Mouse (Mus musculus): ENCODE data around the gene Wscd2. TPM values are rescaled to one million over a fixed set of nuclear protein-coding genes. Genes with fewer than 3 reads are reported as not detected.

The Wscd2 gene
- total and polyA plus RNA-seq, 3 experiments: 0.38 to 0.51 (median 0.39) TPM

GRCm38 (mm10) chr5:113472339-113472738 is 17.8 kb upstream of the Wscd2 start:
- dilution Hi-C loops (cut with MboI; ENCODE audit: extremely low pct_ligation_motif_present, extremely low pct_unique_long_range_greater_than_20kb, low sequenced_read_pairs) (no loop called here), in situ Hi-C loops (cut with MboI; ENCODE audit: low pct_ligation_motif_present, low pct_unique_long_range_greater_than_20kb, low sequenced_read_pairs) (loop anchor here (5.0 kb wide), 2 partner anchors 105 to 255 kb away; no protein-coding TSS in a partner anchor)
- TF ChIP-seq ELF1 (IDR thresholded peaks at IDR 0.05; ENCODE audit: low read depth, low read length) (no peak), SMC3 (IDR thresholded peaks at IDR 0.05; ENCODE audit: low read depth, low read length) (peak; percentile 54), USF2 (conservative IDR thresholded peaks at IDR 0.05; ENCODE audit: low read depth, low read length) (no peak), CTCF (conservative IDR thresholded peaks at IDR 0.05 in 1 of 2, IDR thresholded peaks at IDR 0.05 in 1 of 2; ENCODE audit: low read depth in 2 of 2, low read length in 2 of 2) (peak in 1 of 2 experiments; percentile 48; a peak in 2 of 4 replicates), USF1 (IDR thresholded peaks at IDR 0.05; ENCODE audit: low read depth, low read length) (no peak), RAD21 (IDR thresholded peaks at IDR 0.05; ENCODE audit: low read depth, low read length) (peak; percentile 25), ETS1 (conservative IDR thresholded peaks at IDR 0.05; ENCODE audit: low read depth, low read length) (no peak), ZNF384 (IDR thresholded peaks at IDR 0.05; ENCODE audit: low read depth, low read length) (no peak)
- Histone ChIP-seq H3K9me3 (replicated peaks; ENCODE audit: low read length) (peaks cover 4% of the 10 kb centered on the region), H3K27ac (ENCODE audit: insufficient read depth, low read depth) (no peak overlapping the region), H3K9ac (ENCODE audit: insufficient read depth, low read depth) (no peak overlapping the region), H3K27me3 (replicated peaks) (peaks cover 78% of the 10 kb centered on the region), H3K36me3 (replicated peaks in 1 of 2; ENCODE audit: control insufficient read depth in 1 of 2, insufficient read depth in 1 of 2, low read length in 1 of 2) (no peaks in the 10 kb centered on the region), H3K4me1 (ENCODE audit: control insufficient read depth in 1 of 2, insufficient read depth in 2 of 2) (no peaks in the 10 kb centered on the region), H3K4me3 (replicated peaks in 1 of 3; ENCODE audit: low read depth in 2 of 3, low read length in 2 of 3, poor library complexity in 1 of 3) (no peak overlapping the region), H3K4me2 (ENCODE audit: insufficient read depth, low read depth, poor library complexity, severe bottlenecking) (no peak overlapping the region), H3K79me2 (replicated peaks; ENCODE audit: control insufficient read depth, extremely low read depth, insufficient read depth, poor library complexity, severe bottlenecking) (no peaks in the 10 kb centered on the region)
- peak; percentile 6 for DNase-seq (ENCODE audit: extremely low read depth)

GRCm38 (mm10) chr5:113476816-113477215 is 13.3 kb upstream of the Wscd2 start:
- no peak for DNase-seq (ENCODE audit: extremely low read depth)
- Histone ChIP-seq H3K4me1 (ENCODE audit: control insufficient read depth in 1 of 2, insufficient read depth in 2 of 2) (no peaks in the 10 kb centered on the region), H3K27me3 (replicated peaks) (peaks cover 87% of the 10 kb centered on the region), H3K4me3 (replicated peaks in 1 of 3; ENCODE audit: low read depth in 2 of 3, low read length in 2 of 3, poor library complexity in 1 of 3) (no peak overlapping the region), H3K4me2 (ENCODE audit: insufficient read depth, low read depth, poor library complexity, severe bottlenecking) (no peak overlapping the region), H3K79me2 (replicated peaks; ENCODE audit: control insufficient read depth, extremely low read depth, insufficient read depth, poor library complexity, severe bottlenecking) (no peaks in the 10 kb centered on the region), H3K36me3 (replicated peaks in 1 of 2; ENCODE audit: control insufficient read depth in 1 of 2, insufficient read depth in 1 of 2, low read length in 1 of 2) (no peaks in the 10 kb centered on the region), H3K27ac (ENCODE audit: insufficient read depth, low read depth) (no peak overlapping the region), H3K9ac (ENCODE audit: insufficient read depth, low read depth) (no peak overlapping the region), H3K9me3 (replicated peaks; ENCODE audit: low read length) (peaks cover 4% of the 10 kb centered on the region)
- TF ChIP-seq PAX5 (IDR thresholded peaks at IDR 0.05; ENCODE audit: low read length) (no peak), CHD2 (IDR thresholded peaks at IDR 0.05; ENCODE audit: low read length) (no peak), MAFK (IDR thresholded peaks at IDR 0.05; ENCODE audit: insufficient replicate concordance, low read length) (no peak), KAT2A (IDR thresholded peaks at IDR 0.05; ENCODE audit: insufficient replicate concordance, low read length) (no peak), MEF2A (IDR thresholded peaks at IDR 0.05; ENCODE audit: borderline replicate concordance, low read depth, low read length) (no peak), TBP (conservative IDR thresholded peaks at IDR 0.05; ENCODE audit: low read depth, low read length) (no peak), ZNF384 (IDR thresholded peaks at IDR 0.05; ENCODE audit: low read depth, low read length) (no peak), ELF1 (IDR thresholded peaks at IDR 0.05; ENCODE audit: low read depth, low read length) (no peak), CHD1 (IDR thresholded peaks at IDR 0.05; ENCODE audit: low read depth, low read length) (no peak), MXI1 (IDR thresholded peaks at IDR 0.05; ENCODE audit: low read depth, low read length) (no peak), UBTF (IDR thresholded peaks at IDR 0.05; ENCODE audit: low read depth, low read length) (no peak)
- in situ Hi-C loops (cut with MboI; ENCODE audit: low pct_ligation_motif_present, low pct_unique_long_range_greater_than_20kb, low sequenced_read_pairs): no loop called here
- dilution Hi-C loops (cut with MboI; ENCODE audit: extremely low pct_ligation_motif_present, extremely low pct_unique_long_range_greater_than_20kb, low sequenced_read_pairs): no loop called here

All from CH12.LX (cell line).